Mouse (Mus musculus): ENCODE data around the gene Stab2. TPM values are rescaled to one million over a fixed set of nuclear protein-coding genes. Genes with fewer than 3 reads are reported as not detected.

The Stab2 gene
- polyA plus RNA-seq, 1 experiment from 2014 or later: 0.26 TPM

DNA sequence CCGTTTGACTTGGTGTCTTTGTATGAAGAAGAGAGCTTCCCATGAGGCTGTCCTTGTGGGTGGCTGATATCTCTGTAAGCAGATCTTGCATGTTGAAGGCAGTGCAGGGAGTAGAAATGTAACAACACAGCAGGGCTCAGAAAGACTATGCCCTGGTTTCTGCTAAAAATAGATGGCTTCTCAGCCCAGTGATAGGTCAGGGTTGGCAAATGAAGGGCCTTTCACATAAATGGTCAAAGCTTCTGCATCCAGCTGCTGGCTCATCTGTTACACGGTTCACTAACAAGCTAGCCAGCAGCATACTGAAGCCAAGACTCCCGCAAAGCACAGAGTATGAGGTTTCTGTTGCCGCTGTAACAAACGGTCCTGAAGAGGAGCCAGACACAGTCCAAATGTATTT, 34.5 kb downstream of the Stab2 start:
- H3K36me3 ChIP-seq (replicated peaks): no peaks in the 10 kb centered on the region
- H3K27ac ChIP-seq (replicated peaks): no peak overlapping the region
- no peaks in the 10 kb centered on the region for H3K9me3 ChIP-seq
- no peak for DNase-seq (ENCODE audit: low spot score)
- H3K27me3 ChIP-seq (replicated peaks; ENCODE audit: low read depth, poor library complexity, severe bottlenecking): 0 out of 2 replicates have a peak, but pooled peaks cover 5% of the 10 kb centered on the region
- H3K4me1 ChIP-seq: peaks cover 9% of the 10 kb centered on the region
- WGBS: 85% methylated on average over 5 of the region's 5 CpGs
- no peak overlapping the region for H3K4me3 ChIP-seq

DNA sequence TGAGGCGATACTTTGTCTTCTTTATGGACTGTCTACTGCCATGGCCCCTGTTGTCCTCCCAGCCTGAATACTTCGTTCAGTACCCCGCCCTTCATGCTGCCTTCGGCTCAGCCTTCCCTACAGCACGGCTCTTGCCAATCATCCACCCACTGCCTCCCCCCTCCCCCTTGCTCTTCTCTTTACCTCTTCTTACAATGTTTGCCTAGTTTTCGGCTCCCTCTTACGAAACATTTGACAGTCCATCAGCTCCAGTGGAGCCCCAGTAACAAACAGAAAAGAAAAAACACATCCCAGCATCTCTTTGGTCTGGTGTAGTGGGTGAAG, 35.4 kb downstream of the Stab2 start:
- no peaks in the 10 kb centered on the region for H3K9me3 ChIP-seq
- 39% methylated on average over 7 of the region's 7 CpGs for WGBS
- H3K27ac ChIP-seq (replicated peaks): no peak overlapping the region
- DNase-seq (ENCODE audit: low spot score): no peak
- peak overlapping the region; percentile 45; the same call in 1 of the 2 replicates for H3K4me3 ChIP-seq
- H3K4me1 ChIP-seq: peaks cover 9% of the 10 kb centered on the region
- 0 out of 2 replicates have a peak, but pooled peaks cover 5% of the 10 kb centered on the region for H3K27me3 ChIP-seq (replicated peaks; ENCODE audit: low read depth, poor library complexity, severe bottlenecking)
- H3K36me3 ChIP-seq (replicated peaks): no peaks in the 10 kb centered on the region

DNA sequence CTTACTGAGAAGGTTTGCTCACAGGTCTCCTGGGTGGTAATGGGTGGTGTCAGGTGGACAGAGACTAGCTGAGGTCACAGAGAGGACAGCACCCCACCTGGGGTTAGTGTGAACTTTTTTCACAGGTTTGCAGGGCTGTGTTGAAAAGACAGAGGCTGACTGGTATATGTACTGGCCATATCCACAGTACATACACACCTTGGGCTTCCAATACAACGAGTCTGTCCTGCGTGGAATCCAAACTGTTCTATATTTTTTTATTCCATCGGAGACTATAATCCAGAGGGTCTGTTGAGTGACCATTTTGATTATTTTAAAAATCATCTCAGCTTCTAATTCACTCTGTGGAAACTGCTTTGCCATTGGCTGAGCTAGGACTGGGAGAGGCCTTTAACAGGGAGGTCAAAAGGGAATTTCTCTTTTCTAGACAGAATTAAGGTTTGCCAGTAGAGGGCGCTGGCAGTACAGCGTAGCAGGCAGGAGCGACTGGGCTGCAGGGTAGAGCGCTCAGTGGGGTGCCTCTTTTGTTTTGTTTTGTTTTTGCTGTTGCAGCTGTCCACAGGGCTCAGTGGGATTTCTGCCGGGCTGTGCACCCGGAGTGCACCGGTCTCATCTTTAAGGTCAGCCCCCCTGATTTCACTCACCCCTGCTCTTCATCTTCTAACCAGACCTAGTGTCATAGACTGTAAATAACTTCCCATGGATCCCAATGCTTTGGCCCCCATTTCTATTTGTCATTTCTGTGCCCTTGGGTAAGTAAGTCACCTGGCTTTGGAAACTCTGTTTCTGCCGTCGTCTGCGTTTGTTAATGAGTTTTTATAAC, 35.9 kb downstream of the Stab2 start:
- DNase-seq (ENCODE audit: low spot score): peak; percentile 70
- Histone ChIP-seq H3K4me1 (peaks cover 9% of the 10 kb centered on the region), H3K9me3 (no peaks in the 10 kb centered on the region), H3K27me3 (replicated peaks; ENCODE audit: low read depth, poor library complexity, severe bottlenecking) (0 out of 2 replicates have a peak, but pooled peaks cover 5% of the 10 kb centered on the region), H3K36me3 (replicated peaks) (no peaks in the 10 kb centered on the region), H3K4me3 (peak overlapping the region; percentile 45), H3K27ac (replicated peaks) (no peak overlapping the region)
- 22% methylated on average over 13 of the region's 13 CpGs for WGBS

DNA sequence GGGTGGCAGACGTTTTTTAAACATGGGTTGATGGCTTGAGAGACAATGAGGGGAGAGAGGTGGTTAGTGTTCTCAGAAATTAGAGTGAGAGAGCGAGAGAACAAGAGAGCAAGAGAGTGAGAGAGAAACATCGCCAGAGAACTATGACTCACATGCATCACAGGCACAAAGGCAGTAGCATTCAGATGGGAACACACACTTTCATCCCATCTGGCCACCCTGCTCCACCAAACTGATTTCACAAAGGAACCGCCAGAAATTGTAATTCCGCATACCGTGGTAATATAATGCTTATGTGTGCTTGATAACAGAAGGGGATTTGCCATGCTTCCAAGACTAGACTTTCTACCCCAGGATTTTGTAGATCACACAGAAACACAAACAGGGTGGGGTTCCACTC, 38.5 kb downstream of the Stab2 start:
- no peaks in the 10 kb centered on the region for H3K9me3 ChIP-seq
- H3K4me3 ChIP-seq: no peak overlapping the region
- H3K4me1 ChIP-seq: peaks cover 9% of the 10 kb centered on the region
- H3K27me3 ChIP-seq (replicated peaks; ENCODE audit: low read depth, poor library complexity, severe bottlenecking): 0 out of 2 replicates have a peak, but pooled peaks cover 5% of the 10 kb centered on the region
- no peaks in the 10 kb centered on the region for H3K36me3 ChIP-seq (replicated peaks)
- DNase-seq (ENCODE audit: low spot score): no peak
- H3K27ac ChIP-seq (replicated peaks): no peak overlapping the region
- 82% methylated on average over 6 of the region's 6 CpGs for WGBS

DNA sequence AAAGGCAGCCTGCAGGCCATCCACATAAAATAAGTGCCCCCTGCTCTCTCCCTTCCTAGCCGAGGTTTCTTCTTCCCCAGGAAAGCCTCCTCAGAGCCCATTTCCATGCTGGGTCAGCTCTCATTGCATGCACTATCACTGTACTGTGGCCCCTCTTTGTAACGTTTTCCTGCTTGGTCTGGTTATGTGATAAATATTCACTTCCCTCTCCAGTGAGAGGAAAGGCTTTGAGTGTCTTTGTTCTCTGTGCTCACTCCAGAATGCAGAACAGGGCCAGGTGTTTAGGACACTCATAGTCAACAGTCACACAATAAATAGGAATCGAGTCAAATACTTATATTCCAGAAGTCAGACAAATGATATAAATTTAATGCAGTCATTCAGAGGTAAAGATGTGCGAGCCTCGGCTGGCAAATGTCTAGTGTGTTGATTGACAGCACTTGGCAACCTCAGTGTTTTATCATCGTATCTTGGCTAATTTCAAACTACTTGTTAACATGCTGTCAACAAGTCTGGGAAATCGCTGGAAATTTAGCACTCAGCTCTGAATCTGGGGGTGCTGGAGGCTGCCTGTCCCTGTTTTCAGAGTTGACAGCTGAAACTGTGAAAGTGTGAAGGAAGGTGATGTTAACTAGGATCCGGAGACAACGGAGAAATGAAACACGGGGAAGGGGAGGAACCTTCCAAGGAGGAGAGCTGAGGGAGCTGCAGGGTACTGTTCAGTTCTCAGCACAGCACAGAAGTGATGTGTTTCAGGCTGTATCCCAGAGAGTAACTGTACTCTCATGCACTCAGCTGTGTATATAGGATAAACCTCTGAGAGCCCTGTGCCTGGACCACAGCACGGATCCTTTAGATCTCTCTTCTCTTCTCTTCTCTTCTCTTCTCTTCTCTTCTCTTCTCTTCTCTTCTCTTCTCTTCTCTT, 46.0 kb downstream of the Stab2 start:
- Histone ChIP-seq H3K36me3 (replicated peaks) (no peaks in the 10 kb centered on the region), H3K27me3 (replicated peaks; ENCODE audit: low read depth, poor library complexity, severe bottlenecking) (no peaks in the 10 kb centered on the region), H3K4me1 (no peaks in the 10 kb centered on the region; the same call in 1 of the 2 replicates), H3K4me3 (no peak overlapping the region), H3K27ac (replicated peaks) (no peak overlapping the region), H3K9me3 (no peaks in the 10 kb centered on the region)
- 77% methylated on average over 11 of the region's 11 CpGs for WGBS
- DNase-seq (ENCODE audit: low spot score): no peak

DNA sequence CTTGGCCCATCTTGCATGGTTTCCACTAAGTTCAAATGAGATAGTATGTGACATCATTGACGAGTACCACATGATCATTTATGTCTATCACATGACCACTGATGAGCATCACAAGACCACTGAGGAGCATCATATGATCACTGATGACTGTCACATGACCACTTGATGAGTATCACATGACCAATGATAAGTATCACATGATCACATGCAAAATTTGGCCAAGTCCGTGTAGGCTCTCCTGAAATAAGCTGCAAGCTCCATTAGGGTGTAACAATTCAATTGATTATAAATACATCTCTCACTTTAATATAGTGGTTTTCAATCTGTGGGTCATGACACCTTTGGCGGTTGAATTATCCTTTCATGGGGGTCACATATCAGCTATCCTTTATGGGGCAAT, 52.5 kb downstream of the Stab2 start:
- WGBS: 91% methylated on average over 3 of the region's 3 CpGs
- no peaks in the 10 kb centered on the region for H3K4me1 ChIP-seq
- no peaks in the 10 kb centered on the region for H3K36me3 ChIP-seq (replicated peaks)
- DNase-seq (ENCODE audit: low spot score): no peak
- no peak overlapping the region for H3K27ac ChIP-seq (replicated peaks)
- no peaks in the 10 kb centered on the region for H3K27me3 ChIP-seq (replicated peaks; ENCODE audit: low read depth, poor library complexity, severe bottlenecking)
- H3K9me3 ChIP-seq: no peaks in the 10 kb centered on the region
- no peak overlapping the region for H3K4me3 ChIP-seq

DNA sequence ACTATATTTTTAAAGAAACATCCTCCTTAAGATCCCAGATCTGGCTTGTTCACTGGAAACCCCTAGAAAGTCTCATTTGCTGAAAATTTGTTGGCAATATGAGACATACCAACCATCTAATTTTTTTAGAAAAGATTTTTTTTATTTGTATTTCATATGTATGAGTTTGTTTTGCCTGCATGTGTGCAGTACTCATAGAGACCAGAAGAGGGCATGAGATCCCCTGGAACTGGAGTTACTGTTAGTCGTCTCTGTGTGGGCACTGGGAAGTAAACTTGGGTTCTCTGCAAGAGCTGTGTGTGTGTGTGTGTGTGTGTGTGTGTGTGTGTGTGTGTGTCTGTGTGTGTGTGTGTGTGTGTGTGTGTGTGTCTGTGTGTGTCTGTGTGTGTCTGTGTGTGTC, 55.1 kb downstream of the Stab2 start:
- Histone ChIP-seq H3K27me3 (replicated peaks; ENCODE audit: low read depth, poor library complexity, severe bottlenecking) (no peaks in the 10 kb centered on the region), H3K27ac (replicated peaks) (no peak overlapping the region), H3K4me3 (no peak overlapping the region), H3K4me1 (peaks cover under 1% of the 10 kb centered on the region; the same call in 1 of the 2 replicates), H3K9me3 (no peaks in the 10 kb centered on the region), H3K36me3 (replicated peaks) (no peaks in the 10 kb centered on the region)
- DNase-seq (ENCODE audit: low spot score): no peak
- 77% methylated on average over 1 of the region's 1 CpGs for WGBS

DNA sequence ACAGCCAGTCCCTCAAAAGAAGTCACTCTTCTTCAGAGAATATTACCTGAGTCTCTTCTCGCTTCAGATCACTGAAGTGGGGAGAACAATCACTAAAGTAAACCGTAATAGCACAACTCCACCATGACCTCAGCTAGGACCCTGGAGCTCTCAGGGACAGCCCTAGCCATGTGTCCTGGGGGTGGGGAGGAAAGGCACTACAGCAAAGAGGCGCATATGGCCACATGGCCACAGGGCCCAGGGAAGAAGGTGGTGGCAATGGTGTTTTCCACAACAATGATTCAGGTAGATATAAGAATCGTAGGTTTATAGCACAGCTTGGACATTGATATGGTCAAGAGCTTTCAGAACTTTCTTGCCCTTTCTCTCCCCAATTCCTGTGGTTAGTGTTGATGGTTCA, 57.0 kb downstream of the Stab2 start:
- 92% methylated on average over 4 of the region's 4 CpGs for WGBS
- DNase-seq (ENCODE audit: low spot score): no peak
- Histone ChIP-seq H3K4me1 (peaks cover 10% of the 10 kb centered on the region), H3K4me3 (no peak overlapping the region), H3K36me3 (replicated peaks) (no peaks in the 10 kb centered on the region), H3K27ac (replicated peaks) (no peak overlapping the region), H3K27me3 (replicated peaks; ENCODE audit: low read depth, poor library complexity, severe bottlenecking) (no peaks in the 10 kb centered on the region), H3K9me3 (no peaks in the 10 kb centered on the region)

DNA sequence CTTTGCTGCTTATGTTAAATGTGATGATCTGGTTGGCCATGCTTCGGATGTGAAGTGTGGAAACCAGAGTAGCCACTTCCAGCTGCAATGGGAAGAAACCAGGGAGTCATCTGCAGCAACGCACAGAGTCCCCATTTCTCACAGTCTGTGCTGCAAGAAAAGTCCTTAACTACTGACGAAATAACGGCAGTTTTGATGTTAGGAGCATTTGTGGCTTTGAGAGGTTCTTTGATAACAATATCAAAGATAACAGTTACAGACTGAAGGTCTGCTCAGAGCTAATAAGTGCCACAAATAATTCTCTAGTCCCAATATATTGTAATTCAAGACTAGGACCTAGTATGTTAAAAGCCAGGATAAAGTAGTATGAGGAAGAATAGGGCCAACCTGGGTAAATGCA, 57.9 kb downstream of the Stab2 start:
- Histone ChIP-seq H3K27me3 (replicated peaks; ENCODE audit: low read depth, poor library complexity, severe bottlenecking) (no peaks in the 10 kb centered on the region), H3K4me1 (peaks cover 10% of the 10 kb centered on the region), H3K4me3 (no peak overlapping the region), H3K36me3 (replicated peaks) (no peaks in the 10 kb centered on the region), H3K27ac (replicated peaks) (no peak overlapping the region), H3K9me3 (no peaks in the 10 kb centered on the region)
- 91% methylated on average over 4 of the region's 4 CpGs for WGBS
- DNase-seq (ENCODE audit: low spot score): no peak

DNA sequence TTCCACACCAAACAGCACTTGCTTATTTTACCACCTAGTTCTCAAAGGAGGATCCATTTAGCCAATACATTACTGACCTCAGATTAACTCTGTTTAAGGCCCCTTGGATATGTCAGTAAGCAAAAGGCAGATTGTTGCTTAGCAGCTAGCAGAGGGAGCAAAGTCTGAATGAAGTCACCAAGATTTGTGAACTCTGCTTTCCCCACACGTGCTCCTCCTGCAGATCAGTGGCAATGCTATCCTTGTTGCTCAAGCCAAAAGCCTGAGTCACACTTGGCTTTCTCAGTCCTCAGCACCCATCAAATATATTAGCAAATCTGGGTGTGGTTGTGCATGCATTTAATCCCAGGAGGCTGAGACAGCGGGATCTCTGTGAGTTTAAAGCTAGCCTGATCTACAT, 60.3 kb downstream of the Stab2 start:
- Histone ChIP-seq H3K4me3 (no peak overlapping the region), H3K27ac (replicated peaks) (peak overlapping the region; percentile 65; the same call in 1 of the 2 replicates), H3K27me3 (replicated peaks; ENCODE audit: low read depth, poor library complexity, severe bottlenecking) (no peaks in the 10 kb centered on the region), H3K4me1 (peaks cover 10% of the 10 kb centered on the region), H3K9me3 (no peaks in the 10 kb centered on the region), H3K36me3 (replicated peaks) (no peaks in the 10 kb centered on the region)
- WGBS: 62% methylated on average over 2 of the region's 2 CpGs
- no peak for DNase-seq (ENCODE audit: low spot score)

DNA sequence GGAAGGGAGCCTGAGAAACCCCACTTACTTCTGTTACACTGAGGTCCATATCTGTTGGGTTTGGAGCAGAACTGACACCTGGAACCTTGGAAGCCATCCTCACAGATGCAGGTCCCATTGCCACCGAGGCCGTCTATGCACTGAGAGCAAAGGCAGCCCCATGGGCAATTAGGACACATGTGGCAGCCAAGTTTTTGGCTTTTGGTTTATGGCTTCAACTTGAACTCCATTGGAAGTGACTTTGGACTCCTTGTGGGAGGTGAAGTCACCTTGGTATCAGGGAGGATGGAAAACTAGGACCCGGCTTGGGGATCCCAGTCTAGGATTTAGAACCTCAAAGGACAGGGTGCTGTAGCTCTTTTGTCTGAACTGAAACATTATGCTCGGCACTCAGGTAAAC, 67.2 kb downstream of the Stab2 start:
- Histone ChIP-seq H3K36me3 (replicated peaks) (no peaks in the 10 kb centered on the region), H3K27ac (replicated peaks) (no peak overlapping the region), H3K9me3 (no peaks in the 10 kb centered on the region), H3K4me1 (no peaks in the 10 kb centered on the region), H3K4me3 (no peak overlapping the region), H3K27me3 (replicated peaks; ENCODE audit: low read depth, poor library complexity, severe bottlenecking) (no peaks in the 10 kb centered on the region)
- WGBS: 90% methylated on average over 4 of the region's 4 CpGs
- DNase-seq (ENCODE audit: low spot score): no peak

DNA sequence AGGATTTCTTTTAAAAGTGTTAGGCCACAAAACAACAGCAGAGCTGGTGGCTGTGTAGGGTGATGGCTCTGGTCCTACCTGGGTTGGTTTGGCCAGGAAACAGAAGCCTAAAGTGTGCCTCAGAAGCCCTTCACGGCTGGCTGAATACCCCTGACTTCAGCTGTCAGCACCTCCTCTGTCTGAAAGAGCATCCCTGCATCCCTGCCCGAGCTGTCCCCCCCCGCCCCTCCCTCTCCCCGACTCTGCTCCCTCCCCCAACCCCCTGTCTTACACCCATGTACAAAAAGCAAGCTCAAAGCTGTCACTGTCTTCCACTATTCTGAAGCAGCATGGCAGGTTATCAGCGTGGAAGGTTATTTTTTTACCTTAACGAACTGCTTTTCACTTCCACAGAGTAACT, 73.4 kb downstream of the Stab2 start:
- no peak overlapping the region for H3K27ac ChIP-seq (replicated peaks)
- no peaks in the 10 kb centered on the region for H3K36me3 ChIP-seq (replicated peaks)
- peaks cover 11% of the 10 kb centered on the region; the same call in 1 of the 2 replicates for H3K4me1 ChIP-seq
- 36% methylated on average over 6 of the region's 6 CpGs for WGBS
- H3K9me3 ChIP-seq: no peaks in the 10 kb centered on the region
- H3K4me3 ChIP-seq: no peak overlapping the region
- no peaks in the 10 kb centered on the region for H3K27me3 ChIP-seq (replicated peaks; ENCODE audit: low read depth, poor library complexity, severe bottlenecking)
- DNase-seq (ENCODE audit: low spot score): no peak

Measured in embryonic facial prominence, embryonic 10.5 days (tissue).